Mouse (Mus musculus) erythroblast, embryonic 14.5 days (primary cell): ENCODE results near the gene Sostdc1.

Source experiments
- GATA1 ChIP-seq: IDR thresholded peaks from 2 replicates; pipeline ENCODE4 v1.6.1; 2012; ENCODE audit warnings: low read length, inconsistent platforms, mixed read lengths
- TAL1 ChIP-seq: IDR thresholded peaks from 3 replicates; pipeline ENCODE4 v1.6.1; 2012; ENCODE audit warnings: low read length, inconsistent platforms, mixed read lengths

DNA sequence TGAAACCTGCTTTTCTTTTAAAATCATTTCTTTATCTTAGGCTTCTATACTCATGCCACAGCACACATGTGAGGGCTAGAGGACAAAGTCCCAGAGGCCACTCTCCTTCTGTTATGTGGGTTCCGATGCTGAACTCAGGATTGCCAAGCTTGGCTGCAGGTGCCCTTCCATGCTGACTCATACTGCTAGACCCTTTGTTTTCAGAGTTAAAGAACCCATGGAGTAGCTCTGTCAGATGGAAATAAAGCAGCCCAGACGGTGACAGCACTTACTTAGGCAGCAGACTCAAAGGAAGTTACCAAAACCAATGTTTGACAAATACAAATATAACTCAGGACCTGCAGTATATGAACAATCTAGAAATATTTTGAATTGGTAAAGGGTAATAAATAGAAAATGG is 924 bp upstream of the Sostdc1 start:
- no peak for TF ChIP-seq GATA1
- TF ChIP-seq TAL1, result no peak
